21 mouse cellular contexts compared by ENCODE assay signal in the genomic region with DNA sequence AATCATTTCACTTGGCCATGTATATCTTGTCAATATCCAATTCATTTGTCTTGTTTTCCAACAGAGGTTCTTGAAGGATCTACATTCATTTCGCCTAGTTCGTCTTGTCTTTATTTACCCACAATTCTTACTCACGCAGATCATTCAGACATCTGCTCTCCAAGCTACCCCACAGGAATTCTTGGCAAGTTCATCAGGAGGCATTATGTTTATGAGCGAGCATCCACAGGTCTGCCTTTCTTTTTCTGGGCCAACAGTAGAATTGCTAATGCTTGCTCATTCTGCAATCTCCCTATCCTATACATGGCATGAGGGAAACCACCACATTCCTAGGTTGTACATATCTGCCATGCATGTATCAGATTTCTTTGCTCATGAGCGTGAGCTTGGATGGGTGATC.
A peak's percentile ranks its signal among the peaks of the same experiment; 100 is the strongest.
DNase-seq lines count a peak whose midpoint lies in the region; ATAC-seq and TF ChIP-seq lines count a peak whose summit lies in the region.
"Had no signal": no experiment of that assay in that cellular context is flagged by ENCODE, and none has a peak within 500 bp of the region (broad histone marks: within the 10 kb centered on the region; RNA-seq: fewer than 3 reads in every experiment).

No protein-coding gene starts in this region.

- 93% methylated on average over 5 of the region's 5 CpGs for WGBS in midbrain, embryonic 13.5 days

- TF ChIP-seq CTCF in gastrocnemius, adult 2 months (IDR thresholded peaks at IDR 0.05), result no peak

- H3K27me3 ChIP-seq in midbrain, embryonic 13.5 days, result no peaks in the 10 kb centered on the region
- H3K27me3 ChIP-seq: forebrain, embryonic 13.5 days; heart, embryonic 13.5 days had no signal

- peak; percentile 70; the same call in 1 of the 2 replicates for ATAC-seq in cerebellum, adult (ENCODE audit: insufficient number of reproducible peaks, low FRiP score, low TSS enrichment)
- ATAC-seq in midbrain, embryonic 13.5 days, result no peak
- ATAC-seq: CD4-positive, CD25-positive, alpha-beta regulatory T cell, adult 4 months; forebrain, embryonic 13.5 days; forebrain, postnatal 0 days; hindbrain, embryonic 16.5 days; inflammation-experienced regulatory T-cells, adult 6 months; intestine, postnatal 0 days had no signal

- H3K9ac ChIP-seq in midbrain, embryonic 13.5 days (replicated peaks), result no peak overlapping the region
- H3K9ac ChIP-seq: forebrain, embryonic 13.5 days; forebrain, postnatal 0 days; heart, embryonic 13.5 days had no signal

- H3K4me3 ChIP-seq in gastrocnemius, adult 2 months, result no peak overlapping the region
- no peak overlapping the region for H3K4me3 ChIP-seq in midbrain, embryonic 13.5 days (replicated peaks)
- H3K4me3 ChIP-seq: embryonic facial prominence, embryonic 10.5 days; forebrain, embryonic 13.5 days; heart, embryonic 13.5 days had no signal

- no peak overlapping the region for H3K27ac ChIP-seq in gastrocnemius, adult 2 months
- no peak overlapping the region for H3K27ac ChIP-seq in midbrain, embryonic 13.5 days
- H3K27ac ChIP-seq: embryonic facial prominence, embryonic 10.5 days; forebrain, embryonic 13.5 days; heart, embryonic 13.5 days had no signal

- no peaks in the 10 kb centered on the region for H3K4me1 ChIP-seq in midbrain, embryonic 13.5 days (replicated peaks)
- H3K4me1 ChIP-seq: embryonic facial prominence, embryonic 10.5 days; forebrain, embryonic 13.5 days; heart, embryonic 13.5 days had no signal

- intact Hi-C loops in gastrocnemius, adult 2 months (cut with DNase I), result no loop called here

- DNase-seq in cerebellum, postnatal 4 days (ENCODE audit: low spot score in 2 of 2), result no peak
- DNase-seq in cerebellum, adult 9-10 months, result peak; percentile 72
- peak; percentile 33 to 37 for DNase-seq in cerebellum, postnatal 25 days
- no peak for DNase-seq in gastrocnemius, adult 2 months
- no peak for DNase-seq in heart, adult 9 months (ENCODE audit: low spot score in 2 of 2)
- DNase-seq: adrenal gland, postnatal 10 days; B cell, adult 2 months; forebrain, postnatal 0 days; gastrocnemius, postnatal 25 days; heart, postnatal 36 days; kidney, adult 8-10 months had no signal

- H3K9me3 ChIP-seq in midbrain, embryonic 13.5 days, result no peaks in the 10 kb centered on the region
- H3K9me3 ChIP-seq: embryonic facial prominence, embryonic 10.5 days; forebrain, embryonic 13.5 days; G1E; heart, embryonic 13.5 days had no signal

- no peak overlapping the region for H3K4me2 ChIP-seq in midbrain, embryonic 13.5 days (replicated peaks)
- H3K4me2 ChIP-seq: forebrain, embryonic 13.5 days; heart, embryonic 13.5 days had no signal

- H3K36me3 ChIP-seq in midbrain, embryonic 13.5 days, result no peaks in the 10 kb centered on the region
- H3K36me3 ChIP-seq: embryonic facial prominence, embryonic 10.5 days; G1E; heart, embryonic 13.5 days had no signal

Comparison
In these comparisons a context has a peak if more than half of its experiments do, and no peak if none do; other contexts are left out.
1. DNase-seq: peak in cerebellum, adult 9-10 months (single experiment) and cerebellum, postnatal 25 days (2 of 2); none in cerebellum, postnatal 4 days (0 of 2), gastrocnemius, adult 2 months (single experiment) and heart, adult 9 months (0 of 2).